In the genomic region with DNA sequence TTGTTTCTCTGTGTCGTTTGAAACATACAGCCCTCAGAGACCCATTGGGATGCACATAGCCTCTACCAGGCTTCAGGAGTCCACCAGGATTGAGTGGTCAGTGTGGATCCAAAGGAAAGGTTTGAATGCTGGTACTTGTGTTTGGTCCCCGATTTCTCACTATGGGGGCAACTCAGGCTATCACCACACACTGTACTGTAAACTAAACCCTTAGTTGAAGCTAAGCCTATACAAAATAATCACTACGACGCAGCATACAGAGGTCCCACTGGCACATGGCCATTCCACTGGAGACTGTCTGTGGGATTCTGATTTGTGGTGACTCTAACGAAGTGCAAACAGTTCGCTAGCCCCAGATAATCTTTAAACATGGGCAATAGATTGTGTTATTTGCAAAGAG, we compare ENCODE assay signal across 16 mouse cellular contexts.
"Had no signal": no experiment of that assay in that cellular context is flagged by ENCODE, and none has a peak within 500 bp of the region (broad histone marks: within the 10 kb centered on the region; RNA-seq: fewer than 3 reads in every experiment).

No protein-coding gene starts in this region.

- H3K9me3 ChIP-seq: lung, embryonic 15.5 days; megakaryocyte, embryonic 14.5 days; midbrain, embryonic 13.5 days; midbrain, embryonic 15.5 days; neural tube, embryonic 12.5 days; stomach, embryonic 15.5 days had no signal

- H3K4me1 ChIP-seq: lung, embryonic 15.5 days; midbrain, embryonic 15.5 days; neural tube, embryonic 12.5 days; stomach, embryonic 15.5 days had no signal

- DNase-seq: liver, postnatal 0 days; lung, adult 2 months; lung, postnatal 14 days; lung, postnatal 36 days; right cerebral cortex, postnatal 14 days; thymus, adult 2 months; thymus, postnatal 25 days; thymus, postnatal 4 days had no signal

- H3K4me3 ChIP-seq: lung, embryonic 15.5 days; megakaryocyte, embryonic 14.5 days; midbrain, embryonic 13.5 days; midbrain, embryonic 15.5 days; neural tube, embryonic 12.5 days; stomach, embryonic 15.5 days had no signal

- H3K27me3 ChIP-seq: lung, embryonic 15.5 days; megakaryocyte, embryonic 14.5 days; midbrain, embryonic 13.5 days; midbrain, embryonic 15.5 days; neural tube, embryonic 12.5 days; stomach, embryonic 15.5 days had no signal

- H3K36me3 ChIP-seq: lung, embryonic 15.5 days; midbrain, embryonic 13.5 days; midbrain, embryonic 15.5 days; neural tube, embryonic 12.5 days; stomach, embryonic 15.5 days had no signal

- H3K27ac ChIP-seq: lung, embryonic 15.5 days; macrophage; midbrain, embryonic 13.5 days; midbrain, embryonic 15.5 days; neural tube, embryonic 12.5 days; stomach, embryonic 15.5 days; stomach, postnatal 0 days had no signal
